Mouse (Mus musculus): ENCODE measurements around the gene Srgap1. TPM values are rescaled to one million over a fixed set of nuclear protein-coding genes. Genes with fewer than 3 reads are reported as not detected.

Gene Srgap1
- total RNA-seq, 2 experiments from 2014 or later: 7.6 to 11.7 TPM

- no peak overlapping the region for H3K4me3 ChIP-seq
- no peak overlapping the region for H3K27ac ChIP-seq
- DNase-seq (ENCODE audit: extremely low spot score in 1 of 2, low spot score in 2 of 2): no peak
- intact Hi-C loops (cut with DNase I): no loop called here
- TF ChIP-seq CTCF (IDR thresholded peaks at IDR 0.05): no peak
These were observed 147.4 kb downstream of the Srgap1 start for GRCm38 (mm10) chr10:121899706-121900105.

DNA sequence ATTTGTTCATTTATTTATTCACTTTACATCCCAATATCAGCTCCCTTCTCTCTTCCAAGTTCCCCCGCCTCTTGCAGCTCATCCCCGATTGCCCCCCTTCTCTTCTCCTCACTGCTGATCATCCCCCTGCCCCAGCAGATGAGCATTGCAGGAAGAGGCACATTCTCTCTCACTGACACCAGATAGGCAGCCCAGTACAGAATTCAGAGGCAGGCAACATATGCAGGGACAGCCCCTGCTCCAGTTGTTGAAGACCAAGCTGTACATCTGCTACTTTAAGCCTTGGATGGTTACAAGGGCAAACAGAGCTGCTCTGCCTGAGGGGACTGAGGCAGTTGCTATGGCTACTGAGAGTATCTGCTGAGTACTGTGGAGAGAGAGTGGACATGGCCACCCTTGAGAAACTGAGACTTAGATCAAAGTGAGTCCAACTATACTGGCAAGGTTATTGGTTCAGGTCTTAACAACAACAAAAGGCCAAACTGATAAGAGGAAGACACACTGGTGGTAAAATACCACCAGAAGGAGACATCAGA is 149.2 kb downstream of the Srgap1 start:
- no peak overlapping the region for H3K27ac ChIP-seq
- no peak for DNase-seq (ENCODE audit: extremely low spot score in 1 of 2, low spot score in 2 of 2)
- no peak for TF ChIP-seq CTCF (IDR thresholded peaks at IDR 0.05)
- no peak overlapping the region for H3K4me3 ChIP-seq
- intact Hi-C loops (cut with DNase I): no loop called here

GRCm38 (mm10) chr10:121891390-121892067 is 155.6 kb downstream of the Srgap1 start:
- no peak for DNase-seq (ENCODE audit: extremely low spot score in 1 of 2, low spot score in 2 of 2)
- intact Hi-C loops (cut with DNase I): no loop called here
- Histone ChIP-seq H3K4me3 (no peak overlapping the region), H3K27ac (no peak overlapping the region)
- TF ChIP-seq CTCF (IDR thresholded peaks at IDR 0.05): no peak

- no peak for TF ChIP-seq CTCF (IDR thresholded peaks at IDR 0.05)
- no peak overlapping the region for H3K27ac ChIP-seq
These were observed 157.1 kb downstream of the Srgap1 start for GRCm38 (mm10) chr10:121890061-121890460.

GRCm38 (mm10) chr10:121886805-121887204 is 160.3 kb downstream of the Srgap1 start:
- intact Hi-C loops (cut with DNase I): no loop called here
- Histone ChIP-seq H3K4me3 (no peak overlapping the region), H3K27ac (no peak overlapping the region)
- no peak for TF ChIP-seq CTCF (IDR thresholded peaks at IDR 0.05)
- peak; percentile 20 to 24 for DNase-seq (ENCODE audit: extremely low spot score in 1 of 2, low spot score in 2 of 2)

More at GRCm38 (mm10) chr10:121890061-121890460, 157.1 kb downstream of the Srgap1 start:
- intact Hi-C loops (cut with DNase I): no loop called here
- H3K4me3 ChIP-seq: no peak overlapping the region
- DNase-seq (ENCODE audit: extremely low spot score in 1 of 2, low spot score in 2 of 2): no peak

DNA sequence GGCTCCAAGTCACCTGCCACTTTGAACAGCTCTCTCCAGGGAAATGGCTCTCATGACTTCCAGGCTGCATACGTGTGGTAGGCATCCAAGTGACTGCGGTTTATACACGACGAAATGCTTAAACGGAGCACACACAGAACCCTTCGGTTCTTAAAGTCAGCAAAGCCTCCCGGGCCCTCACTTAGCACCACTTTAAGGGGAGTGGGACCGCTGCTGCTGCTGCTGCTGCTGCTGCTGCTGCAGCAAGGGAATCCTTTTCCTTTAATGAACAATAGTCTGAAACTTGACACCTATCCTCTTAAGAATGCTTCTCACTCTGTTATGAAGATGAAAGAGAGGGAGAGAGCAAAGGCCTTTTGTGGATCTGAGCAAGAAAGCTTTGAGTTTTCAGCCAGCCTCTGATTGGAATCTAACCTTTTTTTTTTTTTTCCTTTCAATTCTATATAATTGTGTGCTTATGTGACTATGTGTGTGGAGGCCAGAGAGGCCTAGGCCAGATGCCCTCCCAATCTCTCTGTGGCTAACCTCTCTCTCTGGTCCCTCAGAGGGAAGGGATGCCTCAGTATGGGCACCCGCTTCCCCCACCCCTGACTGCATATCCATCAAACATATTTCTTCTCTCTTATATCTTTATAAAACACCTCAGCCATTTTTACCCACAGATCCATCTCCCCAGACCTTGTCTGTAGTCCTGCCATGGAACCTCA is 161.4 kb downstream of the Srgap1 start:
- no peak for DNase-seq (ENCODE audit: extremely low spot score in 1 of 2, low spot score in 2 of 2)
- Histone ChIP-seq H3K4me3 (no peak overlapping the region), H3K27ac (no peak overlapping the region)
- intact Hi-C loops (cut with DNase I): no loop called here
- no peak for TF ChIP-seq CTCF (IDR thresholded peaks at IDR 0.05)

GRCm38 (mm10) chr10:121882461-121882860 is 164.7 kb downstream of the Srgap1 start:
- no peak for DNase-seq (ENCODE audit: extremely low spot score in 1 of 2, low spot score in 2 of 2)
- intact Hi-C loops (cut with DNase I): no loop called here
- Histone ChIP-seq H3K27ac (no peak overlapping the region), H3K4me3 (no peak overlapping the region)
- TF ChIP-seq CTCF (IDR thresholded peaks at IDR 0.05): no peak

- Histone ChIP-seq H3K4me3 (no peak overlapping the region), H3K27ac (no peak overlapping the region)
- intact Hi-C loops (cut with DNase I): no loop called here
- TF ChIP-seq CTCF (IDR thresholded peaks at IDR 0.05): no peak
- no peak for DNase-seq (ENCODE audit: extremely low spot score in 1 of 2, low spot score in 2 of 2)
These were observed 168.3 kb downstream of the Srgap1 start for GRCm38 (mm10) chr10:121878855-121879254.

DNA sequence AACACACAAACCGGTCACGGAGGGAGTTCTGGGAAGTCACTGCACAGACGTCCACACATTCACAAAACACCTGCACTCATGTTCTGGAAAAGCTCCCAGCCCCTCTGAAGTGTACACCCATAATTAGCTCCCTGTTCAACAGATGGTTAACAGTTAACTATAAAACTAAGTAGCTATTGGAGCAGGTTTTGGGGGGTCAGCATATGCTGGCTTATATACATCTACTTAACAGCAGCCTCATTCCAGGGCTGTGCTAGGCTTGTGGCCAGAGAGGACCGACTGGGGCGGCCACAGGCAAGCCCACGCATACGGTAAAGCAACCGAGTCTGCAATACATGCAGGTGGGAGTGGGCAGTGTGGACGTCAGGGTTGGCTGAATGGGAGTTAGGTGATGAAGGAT is 169.2 kb downstream of the Srgap1 start:
- Histone ChIP-seq H3K27ac (no peak overlapping the region), H3K4me3 (no peak overlapping the region)
- no peak for TF ChIP-seq CTCF (IDR thresholded peaks at IDR 0.05)
- DNase-seq (ENCODE audit: extremely low spot score in 1 of 2, low spot score in 2 of 2): no peak
- intact Hi-C loops (cut with DNase I): no loop called here

DNA sequence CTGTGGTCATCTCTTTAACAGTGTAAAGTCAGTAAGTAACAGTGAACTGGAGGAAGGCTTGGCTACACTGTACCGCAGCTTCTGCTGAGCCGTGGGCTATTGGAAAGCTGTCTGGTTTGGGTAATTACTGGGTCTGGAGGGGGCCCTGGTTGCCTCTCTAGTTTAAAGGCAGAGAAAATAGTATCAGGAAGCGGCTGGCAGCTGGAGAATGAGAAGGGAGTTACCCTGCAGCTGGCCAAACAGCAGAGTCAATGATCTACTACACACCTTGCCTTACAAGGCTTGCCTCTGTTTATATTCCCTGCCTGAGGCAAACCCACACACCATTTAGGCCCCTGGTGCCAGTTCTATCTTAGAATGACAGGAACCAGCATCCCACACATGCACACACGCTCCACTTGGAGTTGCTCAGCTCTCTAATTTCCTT is 174.0 kb downstream of the Srgap1 start:
- DNase-seq (ENCODE audit: extremely low spot score in 1 of 2, low spot score in 2 of 2): no peak
- TF ChIP-seq CTCF (IDR thresholded peaks at IDR 0.05): no peak
- intact Hi-C loops (cut with DNase I): no loop called here
- Histone ChIP-seq H3K4me3 (no peak overlapping the region), H3K27ac (no peak overlapping the region)

- intact Hi-C loops (cut with DNase I): no loop called here
These were observed 177.2 kb downstream of the Srgap1 start for GRCm38 (mm10) chr10:121869941-121870340.

DNA sequence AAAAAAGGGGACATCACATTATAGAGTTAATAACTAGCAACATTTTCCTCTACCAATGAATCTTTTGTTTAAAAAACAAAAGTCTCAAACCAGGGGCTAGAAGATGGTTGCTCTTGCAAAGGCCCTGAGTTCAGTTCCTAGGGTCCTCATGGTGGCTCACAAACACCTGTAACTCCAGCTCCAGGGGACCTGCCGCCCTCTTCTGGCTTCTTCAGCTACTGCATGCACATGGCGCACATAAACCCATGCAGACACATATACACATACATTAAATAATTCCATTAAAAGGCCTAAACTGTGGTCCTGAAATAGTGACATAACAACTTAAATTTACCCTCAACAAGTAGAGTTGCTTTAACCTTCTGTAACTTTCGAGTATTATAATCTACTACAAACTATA is 178.9 kb downstream of the Srgap1 start:
- H3K27ac ChIP-seq: no peak overlapping the region
- DNase-seq (ENCODE audit: extremely low spot score in 1 of 2, low spot score in 2 of 2): no peak
- intact Hi-C loops (cut with DNase I): no loop called here
- no peak overlapping the region for H3K4me3 ChIP-seq
- no peak; the same call in 1 of the 2 replicates for TF ChIP-seq CTCF (IDR thresholded peaks at IDR 0.05)

More at GRCm38 (mm10) chr10:121869941-121870340, 177.2 kb downstream of the Srgap1 start:
- DNase-seq (ENCODE audit: extremely low spot score in 1 of 2, low spot score in 2 of 2): no peak
- H3K27ac ChIP-seq: no peak overlapping the region
- no peak for TF ChIP-seq CTCF (IDR thresholded peaks at IDR 0.05)
- H3K4me3 ChIP-seq: no peak overlapping the region
